Mouse (Mus musculus) left cerebral cortex, adult 9 months (tissue): ENCODE measurements at regions not wholly inside any gene's neighbourhood (a gene's known extent, or its start where the extent isn't known, plus 50 kb on each side); places are given as distances from the start of the nearest gene placed in this dataset.

Experiments used
- DNase-seq, 2 experiments: peaks; one replicate each; pipeline ENCODE4 v3.0.0; 2022; ENCODE audit warnings: low spot score in 2 of 2

GRCm38 (mm10) chr8:35321270-35321865 is 444.2 kb upstream of the Gm19410 start:
- DNase-seq: no peak

- DNase-seq: no peak
Observed at GRCm38 (mm10) chr8:35323180-35323975, 442.2 kb upstream of the Gm19410 start.
